In genomic region chr1:135752737-135753348, GRCm38 (mm10) we compare ENCODE assay signal across 8 mouse cellular contexts. TPM values are rescaled to one million over a fixed set of nuclear protein-coding genes. Genes with fewer than 3 reads are reported as not detected.
A peak's percentile ranks its signal among the peaks of the same experiment; 100 is the strongest.
DNase-seq lines count a peak whose midpoint lies in the region; ATAC-seq and TF ChIP-seq lines count a peak whose summit lies in the region.

No protein-coding gene starts in this region.

- H3K27me3 ChIP-seq in MEL (ENCODE audit: control insufficient read depth in 1 of 2, insufficient read depth in 2 of 2, low read length in 2 of 2): no peaks in the 10 kb centered on the region
- no peaks in the 10 kb centered on the region for H3K27me3 ChIP-seq in forebrain, postnatal 0 days (ENCODE audit: insufficient read depth, low read length)

- TF ChIP-seq CTCF in MEL (IDR thresholded peaks at IDR 0.05 in 2 of 3, conservative IDR thresholded peaks at IDR 0.05 in 1 of 3; ENCODE audit: control insufficient read depth in 1 of 3, insufficient read depth in 1 of 3, low read depth in 2 of 3, low read length in 3 of 3, poor library complexity in 1 of 3, severe bottlenecking in 1 of 3): peak; percentile 74 to 86 (median 83)
- peak; percentile 99 for TF ChIP-seq CTCF in forebrain, postnatal 0 days (IDR thresholded peaks at IDR 0.05; ENCODE audit: low read depth)
- TF ChIP-seq CTCF in layer of hippocampus, adult 2 months (conservative IDR thresholded peaks at IDR 0.05): peak; percentile 90
- peak; percentile 84 for TF ChIP-seq CTCF in lung, adult 2 months (IDR thresholded peaks at IDR 0.05; ENCODE audit: insufficient read depth, low read length)
- peak; percentile 99 for TF ChIP-seq CTCF in olfactory bulb, adult 2 months (IDR thresholded peaks at IDR 0.05; ENCODE audit: insufficient read depth, low read depth, low read length)

- no peak overlapping the region for H3K9ac ChIP-seq in MEL (ENCODE audit: control insufficient read depth, low read depth, low read length, poor library complexity, severe bottlenecking)
- H3K9ac ChIP-seq in forebrain, postnatal 0 days: no peak overlapping the region

- DNase-seq in MEL (ENCODE audit: low read depth, low spot score): peak; percentile 94
- peak; percentile 82 to 84 for DNase-seq in cerebellum, adult 18-20 months
- DNase-seq in forebrain, postnatal 0 days: peak; percentile 92
- peak; percentile 98 for DNase-seq in heart, postnatal 4 days
- peak; percentile 91 to 93 for DNase-seq in layer of hippocampus, adult 2 months (ENCODE audit: low spot score in 2 of 2)
- DNase-seq in lung, adult 2 months: peak; percentile 83
- peak; percentile 78 to 83 for DNase-seq in thymus, adult 18-20 months

- TF ChIP-seq EP300 in MEL (IDR thresholded peaks at IDR 0.05; ENCODE audit: low read depth in 1 of 2, low read length in 2 of 2): no peak

- no peaks in the 10 kb centered on the region for H3K4me1 ChIP-seq in MEL (ENCODE audit: control insufficient read depth in 1 of 2, insufficient read depth in 2 of 2, low read length in 2 of 2)
- H3K4me1 ChIP-seq in forebrain, postnatal 0 days (ENCODE audit: insufficient read depth): no peaks in the 10 kb centered on the region
- peaks cover 5% of the 10 kb centered on the region for H3K4me1 ChIP-seq in lung, adult 2 months (ENCODE audit: control insufficient read depth, insufficient read depth, low read length)
- peaks cover 2% of the 10 kb centered on the region; the same call in 1 of the 2 replicates for H3K4me1 ChIP-seq in olfactory bulb, adult 2 months (ENCODE audit: control insufficient read depth, insufficient read depth, low read length)

- H3K79me2 ChIP-seq in MEL (ENCODE audit: control insufficient read depth, insufficient read depth, low read length, poor library complexity): no peaks in the 10 kb centered on the region

- TF ChIP-seq RAD21 in MEL (IDR thresholded peaks at IDR 0.05; ENCODE audit: low read depth, low read length): peak; percentile 82

- no peak overlapping the region for H3K4me2 ChIP-seq in forebrain, postnatal 0 days (ENCODE audit: low read depth)

- no peak for TF ChIP-seq POLR2A in MEL (IDR thresholded peaks at IDR 0.05; ENCODE audit: control insufficient read depth in 1 of 2, insufficient read depth in 1 of 2, low read depth in 1 of 2, low read length in 2 of 2, poor library complexity in 1 of 2)
- peak; percentile 13; the same call in 1 of the 2 replicates for TF ChIP-seq POLR2A in lung, adult 2 months (IDR thresholded peaks at IDR 0.05; ENCODE audit: borderline replicate concordance, extremely low read depth, low read depth, low read length)
- TF ChIP-seq POLR2A in olfactory bulb, adult 2 months (IDR thresholded peaks at IDR 0.05; ENCODE audit: insufficient read depth, low read depth, low read length): no peak

- no peak overlapping the region for H3K4me3 ChIP-seq in MEL (ENCODE audit: control insufficient read depth in 1 of 2, insufficient read depth in 1 of 2, low read depth in 2 of 2, low read length in 2 of 2)
- no peak overlapping the region for H3K4me3 ChIP-seq in forebrain, postnatal 0 days (ENCODE audit: low read depth, low read length)
- H3K4me3 ChIP-seq in layer of hippocampus, adult 2 months: no peak overlapping the region
- H3K4me3 ChIP-seq in lung, adult 2 months (replicated peaks; ENCODE audit: extremely low read depth, low read depth, low read length): no peak overlapping the region
- no peak overlapping the region for H3K4me3 ChIP-seq in olfactory bulb, adult 2 months (ENCODE audit: insufficient read depth, low read depth, low read length)

- H3K9me3 ChIP-seq in MEL (replicated peaks; ENCODE audit: insufficient read depth, low read length): no peaks in the 10 kb centered on the region
- H3K9me3 ChIP-seq in forebrain, postnatal 0 days (ENCODE audit: low read length): no peaks in the 10 kb centered on the region

- no peak overlapping the region for H3K27ac ChIP-seq in MEL (ENCODE audit: control insufficient read depth, low read depth, low read length)
- no peak overlapping the region for H3K27ac ChIP-seq in forebrain, postnatal 0 days (ENCODE audit: low read depth, low read length)
- H3K27ac ChIP-seq in layer of hippocampus, adult 2 months: peak overlapping the region; percentile 55; the same call in 1 of the 2 replicates
- H3K27ac ChIP-seq in olfactory bulb, adult 2 months (ENCODE audit: insufficient read depth, low read depth, low read length): no peak overlapping the region

- H3K36me3 ChIP-seq in MEL (ENCODE audit: control insufficient read depth in 1 of 2, insufficient read depth in 2 of 2, low read length in 2 of 2): no peaks in the 10 kb centered on the region
- no peaks in the 10 kb centered on the region for H3K36me3 ChIP-seq in forebrain, postnatal 0 days (ENCODE audit: insufficient read depth)

- peak; percentile 100 for ATAC-seq in forebrain, postnatal 0 days

- WGBS in forebrain, postnatal 0 days: 15% methylated on average over 10 of the region's 10 CpGs
- 6% methylated on average over 10 of the region's 10 CpGs for WGBS in lung, adult 2 months
- WGBS in olfactory bulb, adult 2 months: 14% methylated on average over 10 of the region's 10 CpGs

TF ChIP-seq in MEL, 35 proteins besides CTCF, POLR2A, EP300 and RAD21:
- no peak for TF ChIP-seq JUND (IDR thresholded peaks at IDR 0.05; ENCODE audit: low read depth, low read length)
- TF ChIP-seq GATA1 (IDR thresholded peaks at IDR 0.05; ENCODE audit: low read depth, low read length): no peak
- no peak for TF ChIP-seq MEF2A (IDR thresholded peaks at IDR 0.05; ENCODE audit: extremely low read depth, insufficient replicate concordance, low read depth, low read length, poor library complexity, severe bottlenecking)
- TF ChIP-seq MXI1 (IDR thresholded peaks at IDR 0.05; ENCODE audit: low read depth, low read length): no peak
- no peak for TF ChIP-seq ZMIZ1 (IDR thresholded peaks at IDR 0.05; ENCODE audit: low read depth, low read length)
- no peak for TF ChIP-seq NELFE (IDR thresholded peaks at IDR 0.05; ENCODE audit: low read depth, low read length)
- TF ChIP-seq SIN3A (IDR thresholded peaks at IDR 0.05; ENCODE audit: low read length): 0 out of 2 replicates have a peak, but pooled peaks have one; percentile 26
- no peak for TF ChIP-seq ZKSCAN1 (IDR thresholded peaks at IDR 0.05; ENCODE audit: low read depth, low read length)
- no peak for TF ChIP-seq CHD1 (IDR thresholded peaks at IDR 0.05; ENCODE audit: low read depth, low read length)
- TF ChIP-seq MAZ (IDR thresholded peaks at IDR 0.05; ENCODE audit: low read depth, low read length): no peak
- TF ChIP-seq ZNF384 (IDR thresholded peaks at IDR 0.05; ENCODE audit: low read depth, low read length): peak; percentile 90
- TF ChIP-seq CHD2 (IDR thresholded peaks at IDR 0.05; ENCODE audit: low read length): no peak
- no peak for TF ChIP-seq HCFC1 (IDR thresholded peaks at IDR 0.05; ENCODE audit: low read depth, low read length)
- TF ChIP-seq RCOR1 (IDR thresholded peaks at IDR 0.05; ENCODE audit: low read depth, low read length): no peak
- TF ChIP-seq MAFK (IDR thresholded peaks at IDR 0.05; ENCODE audit: borderline replicate concordance, low read depth, low read length): no peak
- peak; percentile 92 for TF ChIP-seq SMC3 (IDR thresholded peaks at IDR 0.05; ENCODE audit: low read depth, low read length)
- TF ChIP-seq E2F4 (IDR thresholded peaks at IDR 0.05; ENCODE audit: borderline replicate concordance, low read depth, low read length): no peak
- no peak for TF ChIP-seq MAX (IDR thresholded peaks at IDR 0.05; ENCODE audit: low read length)
- no peak for TF ChIP-seq KAT2A (conservative IDR thresholded peaks at IDR 0.05; ENCODE audit: low read depth, low read length)
- peak; percentile 85 for TF ChIP-seq ZC3H11A (IDR thresholded peaks at IDR 0.05; ENCODE audit: low read depth, low read length)
TF ChIP-seq in MEL: peak in this region for 4.

RNA-seq across cellular contexts. Expression of gene Phlda3, which starts 13.1 kb away (rescaled TPM):
- total RNA-seq in MEL (2012; rRNA removed): 5.5 and 7.7 TPM in 2 replicates
- polyA plus RNA-seq in MEL (2012; ENCODE audit: insufficient read depth in 1 of 2, insufficient read length in 2 of 2, low read depth in 1 of 2, low replicate concordance in 2 of 2, missing spikeins in 1 of 2): 10 to 100 TPM in 1 of 2 experiments, not detected in 1; 20.0 TPM
- total RNA-seq in forebrain, postnatal 0 days (2014; rRNA removed): 23.6 and 27.2 TPM in 2 replicates
- polyA plus RNA-seq in forebrain, postnatal 0 days (2015; fragmentation: Nextera tagmentation; extraction: Ambion mirVana): 28.5 and 30.3 TPM in 2 replicates
- total RNA-seq in heart, postnatal 4 days (2021): 10 to 100 TPM; 40.7 to 43.8 TPM
- total RNA-seq in layer of hippocampus, adult 2 months (2021): 10 to 100 TPM; 11.8 to 12.1 TPM
- 98.6 and 156 TPM in 2 replicates for polyA plus RNA-seq in lung, adult 2 months (2012; rRNA removed)
- not detected in 2 replicates for polyA plus RNA-seq in olfactory bulb, adult 2 months (2012; ENCODE audit: insufficient read depth, insufficient read length, low replicate concordance, missing spikeins)

RNA-seq across cellular contexts. Expression of gene Tnni1, which starts 26.4 kb away (rescaled TPM):
- total RNA-seq in MEL (2012; rRNA removed): not detected in 2 replicates
- polyA plus RNA-seq in MEL (2012; ENCODE audit: insufficient read depth in 1 of 2, insufficient read length in 2 of 2, low read depth in 1 of 2, low replicate concordance in 2 of 2, missing spikeins in 1 of 2): under 1 TPM in 1 of 2 experiments, not detected in 1; 0.15 TPM
- 0.19 TPM in 1 of 2 replicates, not detected in the other for total RNA-seq in forebrain, postnatal 0 days (2014; rRNA removed)
- 0.39 and 0.48 TPM in 2 replicates for polyA plus RNA-seq in forebrain, postnatal 0 days (2015; fragmentation: Nextera tagmentation; extraction: Ambion mirVana)
- total RNA-seq in heart, postnatal 4 days (2021): 1,000 to 10,000 TPM; 2,021 to 2,289 TPM
- 1 to 10 TPM; 2.9 to 3.2 TPM for total RNA-seq in layer of hippocampus, adult 2 months (2021)
- 0.26 and 1.5 TPM in 2 replicates for polyA plus RNA-seq in lung, adult 2 months (2012; rRNA removed)
- not detected in 2 replicates for polyA plus RNA-seq in olfactory bulb, adult 2 months (2012; ENCODE audit: insufficient read depth, insufficient read length, low replicate concordance, missing spikeins)

RNA-seq across cellular contexts. Expression of gene Csrp1, which starts 33.0 kb away (rescaled TPM):
- total RNA-seq in MEL (2012; rRNA removed): 40.3 and 44.4 TPM in 2 replicates
- polyA plus RNA-seq in MEL (2012; ENCODE audit: insufficient read depth in 1 of 2, insufficient read length in 2 of 2, low read depth in 1 of 2, low replicate concordance in 2 of 2, missing spikeins in 1 of 2): 10 to 100 TPM in 1 of 2 experiments, not detected in 1; 73.0 TPM
- 53.2 and 55.7 TPM in 2 replicates for total RNA-seq in forebrain, postnatal 0 days (2014; rRNA removed)
- polyA plus RNA-seq in forebrain, postnatal 0 days (2015; fragmentation: Nextera tagmentation; extraction: Ambion mirVana): 20.8 and 21.0 TPM in 2 replicates
- 100 to 1,000 TPM; 262 to 267 TPM for total RNA-seq in heart, postnatal 4 days (2021)
- 100 to 1,000 TPM; 220 to 231 TPM for total RNA-seq in layer of hippocampus, adult 2 months (2021)
- polyA plus RNA-seq in lung, adult 2 months (2012; rRNA removed): 556 and 717 TPM in 2 replicates
- polyA plus RNA-seq in olfactory bulb, adult 2 months (2012; ENCODE audit: insufficient read depth, insufficient read length, low replicate concordance, missing spikeins): 169 and 254 TPM in 2 replicates

Comparison
In these comparisons a context has a peak if more than half of its experiments do, and no peak if none do; other contexts are left out.
1. RNA of gene Tnni1, which starts 26.4 kb away (total RNA-seq): 2,021 to 2,289 TPM in heart, postnatal 4 days; 2.9 to 3.2 TPM in layer of hippocampus, adult 2 months, 0.19 TPM in forebrain, postnatal 0 days and not detected in MEL; every median in the first group is over 100 times any median in the second.
2. Peak in every context shown above with its lines, with median percentiles within 50 percentile points of each other: DNase-seq and CTCF ChIP-seq.